Mouse (Mus musculus): Measurements from ENCODE around the gene Rtl9. TPM values are rescaled to one million over a fixed set of nuclear protein-coding genes. Genes with fewer than 3 reads are reported as not detected.

Rtl9 gene
- polyA plus RNA-seq, 1 experiment from 2014 or later, result not detected

Other genes with a start within 250 kb of the Rtl9 start
- gene Ammecr1, start 132.9 kb upstream of the Rtl9 start, polyA plus RNA-seq (2015; fragmentation: Nextera tagmentation; extraction: Ambion mirVana), result 6.9 and 9.4 TPM in 2 replicates